Mouse (Mus musculus) forebrain, embryonic 14.5 days (tissue): ENCODE measurements around the gene Ccdc103. TPM values are rescaled to one million over a fixed set of nuclear protein-coding genes. Genes with fewer than 3 reads are reported as not detected.

Experiments used
- ATAC-seq: fragments of 200-750 bp; cut with Nextera tagmentation; 2 replicates; pipeline ENCODE4 v1.8.0; 2017; ENCODE audit warnings: mild to moderate bottlenecking, moderate library complexity
- DNase-seq: peaks from one replicate; pipeline ENCODE4 v3.0.0-alpha.2; 2015; ENCODE audit warnings: low spot score
- H3K27ac ChIP-seq: fragments of 300-500 bp; sonication (generic); 2 replicates; pipeline ENCODE4 v1.5.1; 2014; ENCODE audit warnings: low read depth, mild to moderate bottlenecking, control low read depth, low read length, moderate library complexity
- H3K27me3 ChIP-seq: fragments of 300-500 bp; sonication (generic); replicated peaks from 2 replicates; pipeline ENCODE4 v1.6.1; 2014; ENCODE audit warnings: low read length, control low read depth, mixed read lengths; ENCODE audit not compliant: control insufficient read depth, insufficient read depth
- H3K36me3 ChIP-seq: fragments of 300-500 bp; sonication (generic); 2 replicates; pipeline ENCODE4 v1.6.1; 2014; ENCODE audit warnings: low read length, control low read depth; ENCODE audit not compliant: control insufficient read depth, insufficient read depth
- H3K4me1 ChIP-seq: fragments of 300-500 bp; sonication (generic); 2 replicates; pipeline ENCODE4 v1.6.1; 2014; ENCODE audit warnings: antibody characterized with exemption, low read length, control low read depth; ENCODE audit not compliant: control insufficient read depth, insufficient read depth
- H3K4me2 ChIP-seq: fragments of 300-500 bp; sonication (generic); 2 replicates; pipeline ENCODE4 v1.6.1; 2014; ENCODE audit warnings: mild to moderate bottlenecking, control low read depth, low read length
- H3K4me3 ChIP-seq: fragments of 300-500 bp; sonication (generic); 2 replicates; pipeline ENCODE4 v1.5.1; 2014; ENCODE audit warnings: low read depth, low read length, control low read depth
- H3K9ac ChIP-seq: fragments of 300-500 bp; sonication (generic); 2 replicates; pipeline ENCODE4 v1.6.1; 2014; ENCODE audit warnings: mild to moderate bottlenecking, low read length, control low read depth, moderate library complexity
- H3K9me3 ChIP-seq: fragments of 300-500 bp; sonication (generic); replicated peaks from 2 replicates; pipeline ENCODE4 v1.6.1; 2016; ENCODE audit warnings: low read length, control low read depth, mixed read lengths; ENCODE audit not compliant: control insufficient read depth
- WGBS: fragments of 180-500 bp; shearing (Covaris S2); extraction: QIAGEN DNeasy Blood & Tissue Kit; methylation state at CpG from one replicate; pipeline ENCODE4 v1.1.7; 2014; 5-methylcytosine and 5-hydroxymethylcytosine counted together
- polyA plus RNA-seq: library from polyadenylated mRNA; unstranded; fragments of >200 nt; fragmentation: Nextera tagmentation; extraction: Ambion mirVana; gene quantifications from 2 replicates; pipeline ENCODE4 v1.2.1, GENCODE M21; 2014

Gene Ccdc103
- polyA plus RNA-seq, 1 experiment from 2014 or later = 2.8 TPM

DNA sequence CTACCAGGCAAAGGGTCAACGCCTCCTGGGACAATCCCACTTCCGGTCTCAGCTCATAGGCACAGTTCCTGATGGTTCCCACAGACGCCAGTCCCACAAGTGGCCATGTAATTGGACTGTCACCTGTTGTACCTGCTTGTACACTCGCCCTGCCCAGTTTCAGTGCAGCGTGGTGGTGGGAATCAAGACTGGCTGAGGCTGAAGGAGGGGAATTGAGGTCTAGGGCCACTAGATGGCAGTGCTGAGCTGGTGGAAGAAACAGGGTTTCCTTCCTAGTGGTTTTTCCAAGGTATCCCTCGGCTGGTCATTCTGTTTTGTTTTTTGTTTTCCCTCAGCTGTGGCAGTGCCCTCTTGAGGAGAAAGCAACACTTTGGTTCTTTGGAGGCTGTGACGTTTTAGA lies 19.8 kb downstream of the Ccdc103 start, which contains the start of gene Gfap:
Gene Gfap (minus strand): TSS at position 150 of the 400 bp plus-strand sequence.
- Histone ChIP-seq H3K4me3 (no peak within 1 kb of the TSS), H3K27ac (no peak within 1 kb of the TSS)
- 11% methylated on average over 7 of the region's 7 CpGs for whole genome bisulfite sequencing

GRCm38 (mm10) chr11:102901199-102901598 lies 20.2 kb downstream of the Ccdc103 start:
- Histone ChIP-seq H3K4me3 (no peak overlapping the region), H3K27ac (no peak overlapping the region), H3K36me3 (peaks cover 10% of the 10 kb centered on the region), H3K27me3 (no peaks in the 10 kb centered on the region), H3K9me3 (no peaks in the 10 kb centered on the region), H3K4me1 (no peaks in the 10 kb centered on the region), H3K4me2 (no peak overlapping the region), H3K9ac (no peak overlapping the region)
- no peak for ATAC-seq
- 64% methylated on average over 4 of the region's 4 CpGs for WGBS
- DNase-seq = no peak

More for the DNA sequence above, 19.8 kb downstream of the Ccdc103 start, which contains the start of gene Gfap:
- no peaks in the 10 kb centered on the region for H3K4me1 ChIP-seq
- H3K27me3 ChIP-seq = no peaks in the 10 kb centered on the region
- peaks cover 5% of the 10 kb centered on the region for H3K36me3 ChIP-seq
- ATAC-seq = peak; percentile 80
- no peak within 1 kb of the TSS for H3K9ac ChIP-seq
- no peaks in the 10 kb centered on the region for H3K9me3 ChIP-seq
- DNase-seq = peak; percentile 91
- no peak within 1 kb of the TSS for H3K4me2 ChIP-seq

- H3K4me1 ChIP-seq = no peaks in the 10 kb centered on the region
- no peak overlapping the region for H3K4me3 ChIP-seq
- ATAC-seq = no peak
- H3K4me2 ChIP-seq = no peak overlapping the region
- no peaks in the 10 kb centered on the region for H3K27me3 ChIP-seq
- WGBS = 73% methylated on average over 5 of the region's 5 CpGs
- H3K36me3 ChIP-seq = peaks cover 17% of the 10 kb centered on the region
- no peak overlapping the region for H3K9ac ChIP-seq
- no peaks in the 10 kb centered on the region for H3K9me3 ChIP-seq
- no peak overlapping the region for H3K27ac ChIP-seq
- no peak for DNase-seq
These were observed 21.1 kb downstream of the Ccdc103 start for GRCm38 (mm10) chr11:102902107-102902506.

DNA sequence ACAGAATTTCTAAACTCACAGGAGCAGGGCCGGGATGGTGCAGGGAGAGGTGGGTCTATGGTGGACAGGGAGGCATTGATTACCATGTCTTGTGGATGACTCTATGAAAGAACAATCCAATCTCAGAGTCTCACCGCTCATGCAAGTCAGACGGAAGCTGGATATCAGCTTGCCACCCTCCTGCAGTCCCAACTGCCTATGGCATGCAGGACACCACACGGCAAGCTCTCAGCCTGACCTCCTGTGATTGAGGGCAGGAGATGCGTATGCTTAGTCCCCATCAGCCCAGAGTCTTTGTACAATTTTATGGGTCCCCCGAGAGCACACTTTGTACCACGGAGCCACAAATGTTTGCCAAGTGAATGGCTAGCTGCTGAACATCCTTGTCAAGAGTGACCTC lies 22.6 kb downstream of the Ccdc103 start:
- ATAC-seq (no peak), DNase-seq (no peak)
- Histone ChIP-seq H3K36me3 (peaks cover 31% of the 10 kb centered on the region), H3K4me2 (no peak overlapping the region), H3K27ac (no peak overlapping the region), H3K27me3 (no peaks in the 10 kb centered on the region), H3K4me1 (no peaks in the 10 kb centered on the region), H3K9me3 (no peaks in the 10 kb centered on the region), H3K4me3 (no peak overlapping the region), H3K9ac (no peak overlapping the region)
- WGBS = 86% methylated on average over 7 of the region's 7 CpGs

GRCm38 (mm10) chr11:102911376-102911775 lies 30.4 kb downstream of the Ccdc103 start:
- DNase-seq (no peak), ATAC-seq (no peak)
- no peak overlapping the region for H3K9ac ChIP-seq
- H3K4me2 ChIP-seq = no peak overlapping the region
- no peaks in the 10 kb centered on the region for H3K9me3 ChIP-seq
- no peaks in the 10 kb centered on the region for H3K4me1 ChIP-seq
- H3K4me3 ChIP-seq = no peak overlapping the region
- peaks cover 91% of the 10 kb centered on the region for H3K36me3 ChIP-seq
- 75% methylated on average over 7 of the region's 7 CpGs for WGBS
- H3K27ac ChIP-seq = no peak overlapping the region
- no peaks in the 10 kb centered on the region for H3K27me3 ChIP-seq

GRCm38 (mm10) chr11:102915380-102915779 lies 34.4 kb downstream of the Ccdc103 start:
- Histone ChIP-seq H3K4me2 (no peak overlapping the region), H3K36me3 (peaks cover 55% of the 10 kb centered on the region), H3K4me1 (no peaks in the 10 kb centered on the region), H3K27me3 (no peaks in the 10 kb centered on the region), H3K4me3 (no peak overlapping the region), H3K9ac (no peak overlapping the region), H3K9me3 (no peaks in the 10 kb centered on the region), H3K27ac (no peak overlapping the region)
- no peak for ATAC-seq
- DNase-seq = no peak
- WGBS = 91% methylated on average over 9 of the region's 9 CpGs

DNA sequence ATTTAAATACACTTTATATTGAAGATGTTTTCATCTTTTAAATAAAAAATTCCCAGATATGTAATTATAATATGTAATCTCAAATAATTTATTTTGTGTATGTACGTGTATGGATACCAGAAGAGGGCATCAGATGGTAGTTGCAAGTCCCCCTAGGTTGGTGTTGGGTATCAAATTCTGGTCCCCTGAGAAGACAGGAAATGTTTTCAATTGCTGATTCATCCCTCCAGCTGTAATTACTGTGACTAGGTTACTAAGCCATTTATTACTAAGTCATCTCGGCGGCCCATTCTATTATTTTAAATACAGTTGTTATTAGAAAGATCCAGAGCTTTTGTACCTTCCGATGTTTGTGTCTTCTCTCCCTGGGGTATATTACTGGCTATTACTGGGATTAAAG lies 37.1 kb downstream of the Ccdc103 start:
- no peak overlapping the region for H3K27ac ChIP-seq
- H3K4me2 ChIP-seq = no peak overlapping the region
- no peaks in the 10 kb centered on the region for H3K9me3 ChIP-seq
- H3K9ac ChIP-seq = no peak overlapping the region
- H3K4me3 ChIP-seq = no peak overlapping the region
- peaks cover 33% of the 10 kb centered on the region for H3K36me3 ChIP-seq
- no peaks in the 10 kb centered on the region for H3K4me1 ChIP-seq
- DNase-seq = no peak
- H3K27me3 ChIP-seq = no peaks in the 10 kb centered on the region
- ATAC-seq = no peak
- WGBS = 90% methylated on average over 4 of the region's 4 CpGs

DNA sequence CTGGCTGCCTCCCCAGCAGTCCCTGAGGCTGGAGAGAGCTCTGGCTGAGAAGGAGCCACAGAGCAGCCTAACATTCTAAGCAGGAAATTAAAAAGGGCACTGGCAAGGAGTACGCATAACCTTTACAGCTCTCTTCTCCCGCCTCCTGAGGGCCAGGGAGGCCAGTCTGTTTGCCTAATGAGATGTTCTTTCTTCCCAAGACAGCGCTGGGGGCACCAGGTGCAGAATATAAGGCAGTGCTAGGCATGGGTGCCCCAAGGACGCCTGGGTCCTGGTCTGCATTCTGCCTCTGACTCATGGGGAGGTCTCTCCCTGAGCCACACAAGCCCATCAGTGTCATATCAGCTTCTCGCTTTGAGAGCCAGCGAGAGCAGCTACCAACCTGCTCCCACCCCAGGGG lies 40.5 kb downstream of the Ccdc103 start:
- Histone ChIP-seq H3K4me2 (no peak overlapping the region), H3K9me3 (no peaks in the 10 kb centered on the region), H3K9ac (no peak overlapping the region), H3K27ac (no peak overlapping the region), H3K4me1 (peaks cover 5% of the 10 kb centered on the region; the same call in 1 of the 2 replicates), H3K4me3 (no peak overlapping the region), H3K36me3 (no peaks in the 10 kb centered on the region), H3K27me3 (no peaks in the 10 kb centered on the region)
- 78% methylated on average over 6 of the region's 6 CpGs for WGBS
- DNase-seq = no peak
- no peak for ATAC-seq

- peak; percentile 96 for ATAC-seq
- Histone ChIP-seq H3K9me3 (no peaks in the 10 kb centered on the region), H3K36me3 (no peaks in the 10 kb centered on the region), H3K27ac (peak within 1 kb of the TSS; percentile 88), H3K4me2 (peak within 1 kb of the TSS; percentile 79), H3K4me3 (peak within 1 kb of the TSS; percentile 63), H3K9ac (peak within 1 kb of the TSS; percentile 72), H3K4me1 (peaks cover 5% of the 10 kb centered on the region; the same call in 1 of the 2 replicates), H3K27me3 (no peaks in the 10 kb centered on the region)
- DNase-seq = peak; percentile 98
- WGBS = under 1% methylated on average over 62 of the region's 62 CpGs
These were observed 43.8 kb downstream of the Ccdc103 start, which contains the start of gene Kif18b for GRCm38 (mm10) chr11:102924557-102925350. Gene Kif18b (minus strand): TSS chr11:102925124.
